Mouse (Mus musculus) heart, postnatal 0 days (tissue): Measurements from ENCODE around the gene Cxcl17.

Experiments used
- CTCF ChIP-seq: IDR thresholded peaks from 2 replicates; pipeline ENCODE4 v1.5.1; 2016; ENCODE audit warnings: antibody characterized with exemption, control low read depth, low read depth
- EP300 ChIP-seq: IDR thresholded peaks from 2 replicates; pipeline ENCODE4 v1.6.1; 2016; ENCODE audit warnings: antibody characterized with exemption, low read depth

DNA sequence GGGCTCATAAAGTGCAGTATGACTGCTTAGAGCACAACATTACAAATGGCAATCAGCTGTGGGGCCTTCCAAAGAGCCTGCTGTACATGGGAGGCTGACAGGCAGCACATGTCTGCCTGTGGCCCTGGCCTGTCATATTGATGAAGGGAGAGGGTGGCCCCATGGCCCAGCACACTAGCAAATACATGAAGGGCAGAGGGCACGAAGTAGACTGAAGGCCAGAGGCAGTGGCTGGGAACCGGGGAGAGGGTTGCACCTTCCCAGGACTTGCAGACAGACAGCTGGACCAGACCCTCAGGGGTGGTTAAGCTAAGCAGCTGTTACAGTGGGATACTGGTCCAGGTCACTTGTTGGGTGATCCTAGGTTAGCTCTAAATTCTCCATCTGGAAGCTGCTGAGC, 21.7 kb downstream of the Cxcl17 start:
- TF ChIP-seq EP300: no peak
- TF ChIP-seq CTCF: no peak
